Mouse (Mus musculus): Measurements from ENCODE around the gene Gm33543. TPM values are rescaled to one million over a fixed set of nuclear protein-coding genes. Genes with fewer than 3 reads are reported as not detected.

Gm33543 gene
- polyA plus RNA-seq, 1 experiment from 2014 or later, result 0.12 TPM

DNA sequence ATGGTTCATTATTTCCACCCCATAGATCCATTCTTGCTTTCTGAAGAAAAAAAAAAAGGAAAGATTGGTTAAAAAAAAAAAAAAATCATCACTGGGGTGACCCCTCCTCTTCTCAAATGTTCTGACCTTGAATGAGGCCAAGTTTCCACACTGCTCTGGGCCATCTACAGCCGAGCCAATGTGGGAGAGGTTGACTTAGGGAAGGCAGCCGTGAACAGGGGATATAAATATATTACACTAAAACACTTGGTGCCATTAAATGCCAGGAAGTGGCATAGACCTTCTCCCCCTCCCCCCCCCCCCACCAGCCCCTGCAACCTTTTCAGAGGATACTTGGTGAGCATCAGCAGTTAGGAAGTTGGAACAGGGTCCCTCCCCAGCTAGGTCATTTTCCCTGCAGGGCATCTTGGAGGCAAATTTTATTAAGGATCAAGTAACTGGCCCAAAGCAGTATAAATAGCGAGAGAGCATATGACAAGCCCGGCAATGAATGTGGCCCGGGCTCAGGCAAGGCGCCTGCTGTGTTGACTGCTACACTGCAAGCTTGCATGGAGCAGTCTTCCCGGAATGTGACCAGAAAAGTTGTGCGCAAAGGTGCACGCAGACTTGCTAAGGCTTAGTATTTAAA is 68.6 kb downstream of the Gm33543 start:
- 81% methylated on average over 9 of the region's 9 CpGs for WGBS (ENCODE audit: insufficient replicate concordance)
- Histone ChIP-seq H3K9me3 (replicated peaks) (no peaks in the 10 kb centered on the region), H3K4me1 (replicated peaks) (peaks cover under 1% of the 10 kb centered on the region; the same call in 1 of the 2 replicates), H3K9ac (no peak overlapping the region), H3K36me3 (replicated peaks) (no peaks in the 10 kb centered on the region), H3K27ac (replicated peaks) (no peak overlapping the region), H3K4me3 (replicated peaks) (no peak overlapping the region), H3K4me2 (no peak overlapping the region), H3K27me3 (no peaks in the 10 kb centered on the region)
- no peak for ATAC-seq (ENCODE audit: insufficient read depth)

Other genes with a start within 250 kb of the Gm33543 start
- gene Anapc15-ps, start 169.5 kb downstream of the Gm33543 start, polyA plus RNA-seq (2015; fragmentation: Nextera tagmentation; extraction: Ambion mirVana), result not detected in 2 replicates
- 7.7 and 7.9 TPM in 2 replicates for gene Eea1, start 97.7 kb upstream of the Gm33543 start, polyA plus RNA-seq (2015; fragmentation: Nextera tagmentation; extraction: Ambion mirVana)